Mouse (Mus musculus): ENCODE measurements around the gene Ufsp2. TPM values are rescaled to one million over a fixed set of nuclear protein-coding genes. Genes with fewer than 3 reads are reported as not detected.

The Ufsp2 gene
- polyA plus RNA-seq, 1 experiment from 2014 or later: 93.6 TPM

GRCm38 (mm10) chr8:45986665-45987064 is 11.3 kb downstream of the Ufsp2 start:
- Histone ChIP-seq H3K27ac (ENCODE audit: low read length) (0 out of 2 replicates have a peak overlapping the region, but pooled peaks have one; percentile 6), H3K9me3 (replicated peaks; ENCODE audit: control insufficient read depth, low read length) (no peaks in the 10 kb centered on the region), H3K4me2 (ENCODE audit: low read depth, low read length) (no peak overlapping the region), H3K4me1 (ENCODE audit: control insufficient read depth, insufficient read depth, low read length) (0 out of 2 replicates have a peak, but pooled peaks cover 3% of the 10 kb centered on the region), H3K36me3 (ENCODE audit: control insufficient read depth, insufficient read depth, low read length) (no peaks in the 10 kb centered on the region), H3K9ac (ENCODE audit: low read length) (no peak overlapping the region), H3K4me3 (replicated peaks; ENCODE audit: low read length) (no peak overlapping the region), H3K27me3 (ENCODE audit: control insufficient read depth, insufficient read depth, low read length) (no peaks in the 10 kb centered on the region)
- WGBS: 58% methylated on average over 3 of the region's 3 CpGs
- ATAC-seq (ENCODE audit: insufficient read depth, low FRiP score): no peak

GRCm38 (mm10) chr8:45988189-45988588 is 12.9 kb downstream of the Ufsp2 start:
- Histone ChIP-seq H3K4me2 (ENCODE audit: low read depth, low read length) (no peak overlapping the region), H3K9me3 (replicated peaks; ENCODE audit: control insufficient read depth, low read length) (no peaks in the 10 kb centered on the region), H3K27me3 (ENCODE audit: control insufficient read depth, insufficient read depth, low read length) (no peaks in the 10 kb centered on the region), H3K36me3 (ENCODE audit: control insufficient read depth, insufficient read depth, low read length) (no peaks in the 10 kb centered on the region), H3K27ac (ENCODE audit: low read length) (no peak overlapping the region), H3K9ac (ENCODE audit: low read length) (no peak overlapping the region), H3K4me1 (ENCODE audit: control insufficient read depth, insufficient read depth, low read length) (0 out of 2 replicates have a peak, but pooled peaks cover 3% of the 10 kb centered on the region), H3K4me3 (replicated peaks; ENCODE audit: low read length) (no peak overlapping the region)
- 67% methylated on average over 2 of the region's 2 CpGs for WGBS
- no peak for ATAC-seq (ENCODE audit: insufficient read depth, low FRiP score)

DNA sequence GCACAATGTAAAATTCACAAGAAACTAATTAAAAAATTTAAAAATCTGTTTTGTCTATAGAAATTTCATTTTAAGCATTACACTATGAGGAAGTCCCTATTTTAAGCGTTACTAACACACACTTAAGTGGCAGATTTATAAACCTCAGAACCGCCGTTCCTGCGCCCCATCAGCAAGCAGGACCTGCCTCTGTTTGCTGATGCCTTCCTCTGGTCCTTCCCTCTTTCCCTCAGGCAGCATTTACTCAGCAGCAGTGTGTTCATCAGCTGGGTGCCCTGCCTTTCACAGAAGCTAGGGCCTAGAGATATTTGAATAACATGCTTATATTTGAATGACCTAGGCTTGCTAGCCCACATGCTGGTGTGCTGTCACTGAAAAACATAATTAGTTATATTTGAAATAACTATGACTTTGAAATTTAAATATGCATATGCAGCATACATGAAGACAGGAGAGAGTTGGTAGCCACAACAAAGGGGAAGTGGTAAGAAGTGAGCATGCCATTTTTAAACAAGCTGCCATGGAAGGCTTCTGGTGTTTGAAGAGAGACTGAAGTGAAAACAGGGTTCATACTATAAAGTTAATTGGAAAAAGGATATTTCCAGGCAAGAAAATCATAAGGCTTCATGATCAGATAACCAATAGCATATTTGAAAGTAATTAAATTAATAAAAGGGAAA is 15.4 kb downstream of the Ufsp2 start:
- ATAC-seq (ENCODE audit: insufficient read depth, low FRiP score): no peak

DNA sequence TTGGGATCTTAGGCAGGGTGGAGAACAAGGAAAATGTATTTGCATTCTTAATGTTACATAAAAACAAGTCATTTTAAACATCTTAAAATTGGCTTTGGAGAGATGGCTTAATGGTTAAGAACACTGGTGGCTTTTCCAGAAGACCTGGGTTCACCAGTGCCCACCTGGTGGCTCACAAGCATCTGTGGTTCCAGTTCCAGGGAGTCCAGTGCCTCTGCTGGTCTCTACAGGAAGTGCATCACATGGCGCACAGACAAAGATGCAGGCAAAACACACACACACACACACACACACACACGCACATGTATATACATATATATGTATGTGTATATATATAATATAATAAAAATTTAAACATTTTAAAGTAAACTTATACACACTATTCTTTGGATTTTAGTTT is 18.8 kb downstream of the Ufsp2 start:
- Histone ChIP-seq H3K27me3 (ENCODE audit: control insufficient read depth, insufficient read depth, low read length) (no peaks in the 10 kb centered on the region), H3K4me2 (ENCODE audit: low read depth, low read length) (no peak overlapping the region), H3K27ac (ENCODE audit: low read length) (no peak overlapping the region), H3K36me3 (ENCODE audit: control insufficient read depth, insufficient read depth, low read length) (peaks cover 6% of the 10 kb centered on the region; the same call in 1 of the 2 replicates), H3K4me1 (ENCODE audit: control insufficient read depth, insufficient read depth, low read length) (no peaks in the 10 kb centered on the region), H3K9me3 (replicated peaks; ENCODE audit: control insufficient read depth, low read length) (no peaks in the 10 kb centered on the region), H3K4me3 (replicated peaks; ENCODE audit: low read length) (no peak overlapping the region), H3K9ac (ENCODE audit: low read length) (no peak overlapping the region)
- ATAC-seq (ENCODE audit: insufficient read depth, low FRiP score): no peak
- 99% methylated on average over 2 of the region's 2 CpGs for WGBS

More for the DNA sequence above, 15.4 kb downstream of the Ufsp2 start:
- no peak overlapping the region for H3K9ac ChIP-seq (ENCODE audit: low read length)
- H3K4me1 ChIP-seq (ENCODE audit: control insufficient read depth, insufficient read depth, low read length): 0 out of 2 replicates have a peak, but pooled peaks cover 3% of the 10 kb centered on the region
- H3K36me3 ChIP-seq (ENCODE audit: control insufficient read depth, insufficient read depth, low read length): peaks cover 6% of the 10 kb centered on the region; the same call in 1 of the 2 replicates
- H3K27me3 ChIP-seq (ENCODE audit: control insufficient read depth, insufficient read depth, low read length): no peaks in the 10 kb centered on the region
- H3K9me3 ChIP-seq (replicated peaks; ENCODE audit: control insufficient read depth, low read length): no peaks in the 10 kb centered on the region
- H3K27ac ChIP-seq (ENCODE audit: low read length): no peak overlapping the region
- no peak overlapping the region for H3K4me2 ChIP-seq (ENCODE audit: low read depth, low read length)
- H3K4me3 ChIP-seq (replicated peaks; ENCODE audit: low read length): no peak overlapping the region
- 89% methylated on average over 4 of the region's 4 CpGs for WGBS

- Histone ChIP-seq H3K36me3 (ENCODE audit: control insufficient read depth, insufficient read depth, low read length) (peaks cover 6% of the 10 kb centered on the region; the same call in 1 of the 2 replicates), H3K4me2 (ENCODE audit: low read depth, low read length) (no peak overlapping the region)
Measured at GRCm38 (mm10) chr8:45995576-45995975, 20.2 kb downstream of the Ufsp2 start.

DNA sequence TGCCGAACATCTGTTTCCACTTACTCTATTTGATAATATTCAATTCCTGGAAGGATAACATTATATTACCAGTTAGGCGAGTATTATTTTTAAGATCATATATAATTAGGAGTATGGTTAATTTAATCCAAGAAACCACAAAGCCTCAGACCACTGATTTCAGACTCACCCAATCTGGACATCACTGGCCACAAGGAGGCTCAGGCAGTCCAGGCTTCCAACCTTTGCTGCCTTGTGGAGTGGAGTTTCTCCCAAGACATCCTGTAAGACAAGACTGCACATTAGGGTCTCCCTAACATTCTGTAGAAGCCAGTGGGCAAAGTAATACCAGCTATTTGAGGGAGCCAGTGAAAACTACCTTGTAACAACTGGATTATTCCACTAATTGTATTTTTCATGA is 22.9 kb downstream of the Ufsp2 start:
- Histone ChIP-seq H3K27me3 (ENCODE audit: control insufficient read depth, insufficient read depth, low read length) (no peaks in the 10 kb centered on the region), H3K4me1 (ENCODE audit: control insufficient read depth, insufficient read depth, low read length) (0 out of 2 replicates have a peak, but pooled peaks cover 3% of the 10 kb centered on the region), H3K4me2 (ENCODE audit: low read depth, low read length) (peak overlapping the region; percentile 81), H3K4me3 (replicated peaks; ENCODE audit: low read length) (0 out of 2 replicates have a peak overlapping the region, but pooled peaks have one; percentile 21), H3K27ac (ENCODE audit: low read length) (no peak overlapping the region), H3K36me3 (ENCODE audit: control insufficient read depth, insufficient read depth, low read length) (peaks cover 6% of the 10 kb centered on the region; the same call in 1 of the 2 replicates), H3K9ac (ENCODE audit: low read length) (no peak overlapping the region), H3K9me3 (replicated peaks; ENCODE audit: control insufficient read depth, low read length) (no peaks in the 10 kb centered on the region)
- no peak for ATAC-seq (ENCODE audit: insufficient read depth, low FRiP score)
- WGBS: 78% methylated on average over 2 of the region's 2 CpGs

More at GRCm38 (mm10) chr8:45995576-45995975, 20.2 kb downstream of the Ufsp2 start:
- Histone ChIP-seq H3K27ac (ENCODE audit: low read length) (no peak overlapping the region), H3K9ac (ENCODE audit: low read length) (no peak overlapping the region), H3K27me3 (ENCODE audit: control insufficient read depth, insufficient read depth, low read length) (no peaks in the 10 kb centered on the region), H3K4me3 (replicated peaks; ENCODE audit: low read length) (no peak overlapping the region), H3K9me3 (replicated peaks; ENCODE audit: control insufficient read depth, low read length) (no peaks in the 10 kb centered on the region), H3K4me1 (ENCODE audit: control insufficient read depth, insufficient read depth, low read length) (0 out of 2 replicates have a peak, but pooled peaks cover 3% of the 10 kb centered on the region)
- ATAC-seq (ENCODE audit: insufficient read depth, low FRiP score): no peak
- 66% methylated on average over 3 of the region's 3 CpGs for WGBS

- Histone ChIP-seq H3K4me3 (replicated peaks; ENCODE audit: low read length) (peak within 1 kb of the TSS; percentile 50), H3K4me2 (ENCODE audit: low read depth, low read length) (peak within 1 kb of the TSS; percentile 81), H3K4me1 (ENCODE audit: control insufficient read depth, insufficient read depth, low read length) (0 out of 2 replicates have a peak, but pooled peaks cover 3% of the 10 kb centered on the region), H3K27me3 (ENCODE audit: control insufficient read depth, insufficient read depth, low read length) (no peaks in the 10 kb centered on the region), H3K36me3 (ENCODE audit: control insufficient read depth, insufficient read depth, low read length) (no peaks in the 10 kb centered on the region), H3K27ac (ENCODE audit: low read length) (peak within 1 kb of the TSS; percentile 98), H3K9ac (ENCODE audit: low read length) (peak within 1 kb of the TSS; percentile 84), H3K9me3 (replicated peaks; ENCODE audit: control insufficient read depth, low read length) (no peaks in the 10 kb centered on the region)
- WGBS: 2% methylated on average over 22 of the region's 22 CpGs
- ATAC-seq (ENCODE audit: insufficient read depth, low FRiP score): peak; percentile 37; the same call in 1 of the 2 replicates
Measured at GRCm38 (mm10) chr8:45999138-45999783, 23.9 kb downstream of the Ufsp2 start, which contains the start of gene Lrp2bp. Gene Lrp2bp (plus strand): TSS chr8:45999303.

- peak; percentile 98 for ATAC-seq (ENCODE audit: insufficient read depth, low FRiP score)
- Histone ChIP-seq H3K27me3 (ENCODE audit: control insufficient read depth, insufficient read depth, low read length) (no peaks in the 10 kb centered on the region), H3K4me3 (replicated peaks; ENCODE audit: low read length) (peak overlapping the region; percentile 50), H3K9ac (ENCODE audit: low read length) (peak overlapping the region; percentile 84), H3K4me2 (ENCODE audit: low read depth, low read length) (peak overlapping the region; percentile 81), H3K4me1 (ENCODE audit: control insufficient read depth, insufficient read depth, low read length) (0 out of 2 replicates have a peak, but pooled peaks cover 3% of the 10 kb centered on the region), H3K27ac (ENCODE audit: low read length) (peak overlapping the region; percentile 98), H3K36me3 (ENCODE audit: control insufficient read depth, insufficient read depth, low read length) (no peaks in the 10 kb centered on the region), H3K9me3 (replicated peaks; ENCODE audit: control insufficient read depth, low read length) (no peaks in the 10 kb centered on the region)
- WGBS: 5% methylated on average over 55 of the region's 55 CpGs
Measured at GRCm38 (mm10) chr8:45999784-46000705, 24.7 kb downstream of the Ufsp2 start.

All from stomach, embryonic 16.5 days (tissue).